In the genomic region with DNA sequence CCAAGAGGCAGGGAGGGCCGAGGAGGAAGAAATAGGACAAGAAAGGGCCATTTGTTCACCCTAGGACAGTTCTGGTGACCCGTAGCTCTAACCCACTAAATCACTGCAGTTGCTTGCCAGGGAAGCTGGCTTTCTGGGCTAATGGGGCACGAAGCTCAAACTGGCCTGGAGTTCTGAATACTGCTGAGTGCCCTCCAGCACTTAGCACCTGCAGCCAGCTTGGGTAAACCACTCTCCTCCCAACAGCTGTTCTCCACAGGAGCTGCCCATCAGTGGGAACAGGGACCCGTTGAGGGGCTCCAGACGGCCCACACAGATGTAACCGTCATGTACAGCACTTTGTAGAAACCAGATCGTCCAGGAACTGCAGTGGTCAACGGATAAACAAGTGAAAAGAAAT, we compare ENCODE assay signal across 8 mouse cellular contexts.
DNase-seq lines count a peak whose midpoint lies in the region; ATAC-seq and TF ChIP-seq lines count a peak whose summit lies in the region.
"Had no signal": no experiment of that assay in that cellular context is flagged by ENCODE, and none has a peak within 500 bp of the region (broad histone marks: within the 10 kb centered on the region; RNA-seq: fewer than 3 reads in every experiment).

No protein-coding gene starts in this region.

- no peak for TF ChIP-seq EP300 in stomach, postnatal 0 days (optimal IDR thresholded peaks at IDR 0.05)
- no peak for TF ChIP-seq EP300 in lung, postnatal 0 days (IDR thresholded peaks at IDR 0.05)

- no peaks in the 10 kb centered on the region for H3K27me3 ChIP-seq in stomach, embryonic 14.5 days (ENCODE audit: control insufficient read depth, insufficient read depth, low read length)
- H3K27me3 ChIP-seq in stomach, postnatal 0 days (ENCODE audit: control insufficient read depth, insufficient read depth, low read length): no peaks in the 10 kb centered on the region
- no peaks in the 10 kb centered on the region for H3K27me3 ChIP-seq in lung, postnatal 0 days (replicated peaks; ENCODE audit: insufficient read depth, low read length)
- H3K27me3 ChIP-seq: heart, embryonic 13.5 days had no signal

- no peaks in the 10 kb centered on the region for H3K9me3 ChIP-seq in stomach, embryonic 14.5 days (ENCODE audit: control insufficient read depth, low read depth, low read length)
- no peaks in the 10 kb centered on the region for H3K9me3 ChIP-seq in stomach, postnatal 0 days (ENCODE audit: control insufficient read depth, low read length)
- H3K9me3 ChIP-seq in lung, postnatal 0 days (ENCODE audit: low read length): no peaks in the 10 kb centered on the region
- H3K9me3 ChIP-seq: heart, embryonic 13.5 days had no signal

- no peak for TF ChIP-seq CTCF in stomach, postnatal 0 days (IDR thresholded peaks at IDR 0.05; ENCODE audit: low read depth)
- no peak for TF ChIP-seq CTCF in lung, postnatal 0 days (IDR thresholded peaks at IDR 0.05)

- H3K4me2 ChIP-seq in stomach, embryonic 14.5 days (replicated peaks; ENCODE audit: low read depth, low read length): no peak overlapping the region
- H3K4me2 ChIP-seq in stomach, postnatal 0 days (replicated peaks; ENCODE audit: low read depth): no peak overlapping the region
- no peak overlapping the region for H3K4me2 ChIP-seq in lung, postnatal 0 days (replicated peaks; ENCODE audit: low read depth, low read length)
- H3K4me2 ChIP-seq: heart, embryonic 13.5 days had no signal

- H3K27ac ChIP-seq in stomach, embryonic 14.5 days (ENCODE audit: low read length): no peak overlapping the region
- no peak overlapping the region for H3K27ac ChIP-seq in stomach, postnatal 0 days (replicated peaks)
- no peak overlapping the region for H3K27ac ChIP-seq in lung, postnatal 0 days (ENCODE audit: low read length)
- H3K27ac ChIP-seq: heart, embryonic 13.5 days had no signal

- intact Hi-C loops in left cerebral cortex, postnatal 36 days (cut with DNase I): no loop called here

- DNase-seq in stomach, postnatal 0 days (ENCODE audit: low spot score): no peak
- peak; percentile 18 to 24 for DNase-seq in gastrocnemius, postnatal 4 days (ENCODE audit: low spot score in 2 of 2)
- no peak for DNase-seq in lung, postnatal 0 days (ENCODE audit: low spot score)
- no peak for DNase-seq in c-Kit-positive CD71-positive TER-119-positive erythroid progenitor cells, embryonic 14.5 days (ENCODE audit: low spot score)
- DNase-seq in thymus, postnatal 36 days: no peak
- DNase-seq in left cerebral cortex, postnatal 36 days (ENCODE audit: low spot score in 2 of 2): no peak

- H3K4me3 ChIP-seq in stomach, embryonic 14.5 days (ENCODE audit: low read depth, low read length): no peak overlapping the region
- H3K4me3 ChIP-seq in stomach, postnatal 0 days (ENCODE audit: low read depth, low read length): no peak overlapping the region
- H3K4me3 ChIP-seq in lung, postnatal 0 days (ENCODE audit: low read depth, low read length): no peak overlapping the region
- H3K4me3 ChIP-seq: heart, embryonic 13.5 days had no signal

- H3K9ac ChIP-seq in stomach, embryonic 14.5 days (replicated peaks; ENCODE audit: low read depth, low read length): no peak overlapping the region
- H3K9ac ChIP-seq in stomach, postnatal 0 days (ENCODE audit: low read length): no peak overlapping the region
- H3K9ac ChIP-seq in lung, postnatal 0 days (replicated peaks; ENCODE audit: low read depth): no peak overlapping the region
- H3K9ac ChIP-seq: heart, embryonic 13.5 days had no signal

- H3K36me3 ChIP-seq in stomach, embryonic 14.5 days (ENCODE audit: control insufficient read depth, insufficient read depth, low read length): no peaks in the 10 kb centered on the region
- no peaks in the 10 kb centered on the region for H3K36me3 ChIP-seq in stomach, postnatal 0 days (ENCODE audit: control insufficient read depth, insufficient read depth, low read length)
- 0 out of 2 replicates have a peak, but pooled peaks cover 8% of the 10 kb centered on the region for H3K36me3 ChIP-seq in lung, postnatal 0 days (ENCODE audit: insufficient read depth, low read length)

- H3K4me1 ChIP-seq in stomach, embryonic 14.5 days (ENCODE audit: control insufficient read depth, insufficient read depth, low read length): peaks cover 12% of the 10 kb centered on the region
- H3K4me1 ChIP-seq in stomach, postnatal 0 days (replicated peaks; ENCODE audit: control insufficient read depth, insufficient read depth): peaks cover 4% of the 10 kb centered on the region; the same call in 1 of the 2 replicates
- peaks cover 3% of the 10 kb centered on the region; the same call in 1 of the 2 replicates for H3K4me1 ChIP-seq in lung, postnatal 0 days (ENCODE audit: insufficient read depth, low read depth, low read length)

- 18% methylated on average over 8 of the region's 8 CpGs for WGBS in stomach, embryonic 14.5 days
- 37% methylated on average over 8 of the region's 8 CpGs for WGBS in stomach, postnatal 0 days
- WGBS in lung, postnatal 0 days: 32% methylated on average over 8 of the region's 8 CpGs

- peak; percentile 67; the same call in 1 of the 2 replicates for ATAC-seq in stomach, embryonic 14.5 days (ENCODE audit: insufficient number of reproducible peaks, insufficient read depth, low FRiP score, low read depth)
- ATAC-seq in stomach, postnatal 0 days (ENCODE audit: low FRiP score, low TSS enrichment): no peak
- ATAC-seq in lung, postnatal 0 days: peak; percentile 71

Comparison
In these comparisons a context has a peak if more than half of its experiments do, and no peak if none do; other contexts are left out.
1. DNase-seq: peak in gastrocnemius, postnatal 4 days (2 of 2); none in stomach, postnatal 0 days (single experiment), lung, postnatal 0 days (single experiment), c-Kit-positive CD71-positive TER-119-positive erythroid progenitor cells, embryonic 14.5 days (single experiment), thymus, postnatal 36 days (0 of 2) and left cerebral cortex, postnatal 36 days (0 of 2).